Mouse (Mus musculus): ENCODE results near the gene Ankdd1b.

The Ankdd1b gene

GRCm38 (mm10) chr13:96470957-96471356 lies at the start of gene Ankdd1b:
Gene Ankdd1b, minus strand, starts transcription at chr13:96471198.
- DNase-seq (ENCODE audit: low read depth, low spot score) = no peak

GRCm38 (mm10) chr13:96517335-96517734 lies 46.3 kb upstream of the Ankdd1b start:
- DNase-seq (ENCODE audit: low read depth, low spot score) = no peak

GRCm38 (mm10) chr13:96516249-96516648 lies 45.3 kb upstream of the Ankdd1b start:
- no peak for DNase-seq (ENCODE audit: low read depth, low spot score)

- no peak for DNase-seq (ENCODE audit: low read depth, low spot score)
Measured at GRCm38 (mm10) chr13:96514154-96514942, 43.4 kb upstream of the Ankdd1b start.

GRCm38 (mm10) chr13:96511893-96512292 lies 40.9 kb upstream of the Ankdd1b start:
- DNase-seq (ENCODE audit: low read depth, low spot score) = no peak

GRCm38 (mm10) chr13:96511262-96511661 lies 40.3 kb upstream of the Ankdd1b start:
- peak; percentile 10 for DNase-seq (ENCODE audit: low read depth, low spot score)

GRCm38 (mm10) chr13:96510635-96511034 lies 39.6 kb upstream of the Ankdd1b start:
- DNase-seq (ENCODE audit: low read depth, low spot score) = peak; percentile 82

- no peak for DNase-seq (ENCODE audit: low read depth, low spot score)
Measured at GRCm38 (mm10) chr13:96507541-96507940, 36.5 kb upstream of the Ankdd1b start.

GRCm38 (mm10) chr13:96506313-96506712 lies 35.3 kb upstream of the Ankdd1b start:
- DNase-seq (ENCODE audit: low read depth, low spot score) = no peak

- no peak for DNase-seq (ENCODE audit: low read depth, low spot score)
Measured at GRCm38 (mm10) chr13:96505661-96506060, 34.7 kb upstream of the Ankdd1b start.

- DNase-seq (ENCODE audit: low read depth, low spot score) = no peak
Measured at GRCm38 (mm10) chr13:96499891-96500290, 28.9 kb upstream of the Ankdd1b start.

GRCm38 (mm10) chr13:96496630-96497029 lies 25.6 kb upstream of the Ankdd1b start:
- DNase-seq (ENCODE audit: low read depth, low spot score) = no peak

- DNase-seq (ENCODE audit: low read depth, low spot score) = no peak
Measured at GRCm38 (mm10) chr13:96490433-96490832, 19.4 kb upstream of the Ankdd1b start, which contains the start of gene Gm17622. Gene Gm17622, plus strand, starts transcription at chr13:96490733.

GRCm38 (mm10) chr13:96487968-96488367 lies 17.0 kb upstream of the Ankdd1b start:
- DNase-seq (ENCODE audit: low read depth, low spot score) = no peak

- DNase-seq (ENCODE audit: low read depth, low spot score) = peak; percentile 65
Measured at GRCm38 (mm10) chr13:96487230-96487629, 16.2 kb upstream of the Ankdd1b start.

GRCm38 (mm10) chr13:96478991-96479390 lies 8.0 kb upstream of the Ankdd1b start:
- no peak for DNase-seq (ENCODE audit: low read depth, low spot score)

- no peak for DNase-seq (ENCODE audit: low read depth, low spot score)
Measured at GRCm38 (mm10) chr13:96477226-96477625, 6.2 kb upstream of the Ankdd1b start.

GRCm38 (mm10) chr13:96470556-96470955 lies 442 bp downstream of the Ankdd1b start:
- DNase-seq (ENCODE audit: low read depth, low spot score) = no peak

- no peak for DNase-seq (ENCODE audit: low read depth, low spot score)
Measured at GRCm38 (mm10) chr13:96468678-96469077, 2.3 kb downstream of the Ankdd1b start.

- no peak for DNase-seq (ENCODE audit: low read depth, low spot score)
Measured at GRCm38 (mm10) chr13:96465315-96465714, 5.7 kb downstream of the Ankdd1b start.

- DNase-seq (ENCODE audit: low read depth, low spot score) = no peak
Measured at GRCm38 (mm10) chr13:96462644-96463043, 8.4 kb downstream of the Ankdd1b start.

- no peak for DNase-seq (ENCODE audit: low read depth, low spot score)
Measured at GRCm38 (mm10) chr13:96458606-96459005, 12.4 kb downstream of the Ankdd1b start.

GRCm38 (mm10) chr13:96458018-96458417 lies 13.0 kb downstream of the Ankdd1b start:
- DNase-seq (ENCODE audit: low read depth, low spot score) = no peak

Measured in 3T3-L1 (cell line).